Mouse (Mus musculus): ENCODE measurements around the gene Bmp10.

Bmp10 gene

GRCm38 (mm10) chr6:87428487-87429044 lies at the start of gene Bmp10:
Gene Bmp10 (plus strand): TSS chr6:87428994.
- in situ Hi-C loops (cut with MboI, MseI): no loop called here

GRCm38 (mm10) chr6:87383926-87384691 lies 44.7 kb upstream of the Bmp10 start:
- in situ Hi-C loops (cut with MboI, MseI): loop anchor here (10.0 kb wide), 1 partner anchor 281 kb away; no protein-coding TSS in a partner anchor

- in situ Hi-C loops (cut with MboI, MseI): loop anchor here (10.0 kb wide), 1 partner anchor 280 kb away; no protein-coding TSS in a partner anchor
Measured at GRCm38 (mm10) chr6:87384761-87385160, 44.0 kb upstream of the Bmp10 start.

GRCm38 (mm10) chr6:87386203-87386602 lies 42.6 kb upstream of the Bmp10 start:
- in situ Hi-C loops (cut with MboI, MseI): loop anchor here (10.0 kb wide), 1 partner anchor 279 kb away; no protein-coding TSS in a partner anchor

GRCm38 (mm10) chr6:87386681-87387080 lies 42.1 kb upstream of the Bmp10 start:
- in situ Hi-C loops (cut with MboI, MseI): loop anchor here (10.0 kb wide), 1 partner anchor 278 kb away; no protein-coding TSS in a partner anchor

- in situ Hi-C loops (cut with MboI, MseI): loop anchor here (10.0 kb wide), 1 partner anchor 276 kb away; no protein-coding TSS in a partner anchor
Measured at GRCm38 (mm10) chr6:87388877-87389276, 39.9 kb upstream of the Bmp10 start, which contains the start of gene Gkn3. Gene Gkn3 (minus strand): TSS chr6:87388935.

- in situ Hi-C loops (cut with MboI, MseI): loop anchor here (10.0 kb wide), 1 partner anchor 275 kb away; no protein-coding TSS in a partner anchor
Measured at GRCm38 (mm10) chr6:87389455-87389989, 39.3 kb upstream of the Bmp10 start.

GRCm38 (mm10) chr6:87393466-87394205 lies 35.2 kb upstream of the Bmp10 start:
- in situ Hi-C loops (cut with MboI, MseI): no loop called here

- in situ Hi-C loops (cut with MboI, MseI): loop anchor here (5.0 kb wide), 1 partner anchor 58 kb away; no protein-coding TSS in a partner anchor
Measured at GRCm38 (mm10) chr6:87394783-87395182, 34.0 kb upstream of the Bmp10 start.

GRCm38 (mm10) chr6:87399137-87399536 lies 29.7 kb upstream of the Bmp10 start:
- in situ Hi-C loops (cut with MboI, MseI): loop anchor here (5.0 kb wide), 1 partner anchor 53 kb away; no protein-coding TSS in a partner anchor

- in situ Hi-C loops (cut with MboI, MseI): loop anchor here (5.0 kb wide), 1 partner anchor 52 kb away; no protein-coding TSS in a partner anchor
Measured at GRCm38 (mm10) chr6:87399886-87400566, 28.8 kb upstream of the Bmp10 start.

GRCm38 (mm10) chr6:87401456-87401855 lies 27.3 kb upstream of the Bmp10 start:
- in situ Hi-C loops (cut with MboI, MseI): no loop called here

GRCm38 (mm10) chr6:87412011-87412410 lies 16.8 kb upstream of the Bmp10 start:
- in situ Hi-C loops (cut with MboI, MseI): no loop called here

GRCm38 (mm10) chr6:87422304-87422703 lies 6.5 kb upstream of the Bmp10 start:
- in situ Hi-C loops (cut with MboI, MseI): no loop called here

GRCm38 (mm10) chr6:87424037-87424816 lies 4.6 kb upstream of the Bmp10 start:
- in situ Hi-C loops (cut with MboI, MseI): no loop called here

GRCm38 (mm10) chr6:87426954-87427353 lies 1.8 kb upstream of the Bmp10 start:
- in situ Hi-C loops (cut with MboI, MseI): no loop called here

GRCm38 (mm10) chr6:87427616-87428015 lies 1.2 kb upstream of the Bmp10 start:
- in situ Hi-C loops (cut with MboI, MseI): no loop called here

- in situ Hi-C loops (cut with MboI, MseI): no loop called here
Measured at GRCm38 (mm10) chr6:87435791-87436190, 7.0 kb downstream of the Bmp10 start.

GRCm38 (mm10) chr6:87436745-87437144 lies 8.0 kb downstream of the Bmp10 start:
- in situ Hi-C loops (cut with MboI, MseI): no loop called here

GRCm38 (mm10) chr6:87443253-87443652 lies 14.5 kb downstream of the Bmp10 start:
- in situ Hi-C loops (cut with MboI, MseI): no loop called here

Measured in regulatory T cell (primary cell).